Mouse (Mus musculus) ES-CJ7 (cell line): ENCODE data around the gene Proca1.

Experiments used
- DNase-seq: peaks from one replicate; pipeline ENCODE4 v3.0.0; 2011; ENCODE audit warnings: low read depth, low spot score

The Proca1 gene

GRCm38 (mm10) chr11:78193113-78193512 is at the start of gene Proca1:
Gene Proca1 (plus strand): TSS chr11:78193392.
- DNase-seq: no peak

- no peak for DNase-seq
These were observed 49.7 kb upstream of the Proca1 start for GRCm38 (mm10) chr11:78143520-78143919.

GRCm38 (mm10) chr11:78146168-78146567 is 47.0 kb upstream of the Proca1 start:
- no peak for DNase-seq

- no peak for DNase-seq
These were observed 46.3 kb upstream of the Proca1 start for GRCm38 (mm10) chr11:78146707-78147543.

- peak; percentile 64 for DNase-seq
These were observed 42.0 kb upstream of the Proca1 start for GRCm38 (mm10) chr11:78151161-78151560.

- no peak for DNase-seq
These were observed 40.6 kb upstream of the Proca1 start for GRCm38 (mm10) chr11:78152299-78153231.

GRCm38 (mm10) chr11:78153778-78154177 is 39.4 kb upstream of the Proca1 start:
- DNase-seq: no peak

GRCm38 (mm10) chr11:78155674-78156073 is 37.5 kb upstream of the Proca1 start:
- no peak for DNase-seq

- DNase-seq: no peak
These were observed 37.0 kb upstream of the Proca1 start for GRCm38 (mm10) chr11:78156156-78156699.

GRCm38 (mm10) chr11:78159096-78159495 is 34.1 kb upstream of the Proca1 start:
- peak; percentile 95 for DNase-seq

- no peak for DNase-seq
These were observed 33.6 kb upstream of the Proca1 start for GRCm38 (mm10) chr11:78159557-78159956.

GRCm38 (mm10) chr11:78160171-78160570 is 33.0 kb upstream of the Proca1 start:
- no peak for DNase-seq

- no peak for DNase-seq
These were observed 32.5 kb upstream of the Proca1 start for GRCm38 (mm10) chr11:78160675-78161074.

GRCm38 (mm10) chr11:78161169-78161568 is 32.0 kb upstream of the Proca1 start:
- no peak for DNase-seq

- DNase-seq: no peak
These were observed 31.2 kb upstream of the Proca1 start for GRCm38 (mm10) chr11:78161968-78162367.

GRCm38 (mm10) chr11:78162504-78162903 is 30.7 kb upstream of the Proca1 start:
- no peak for DNase-seq

- no peak for DNase-seq
These were observed 30.1 kb upstream of the Proca1 start for GRCm38 (mm10) chr11:78163045-78163444.

- DNase-seq: peak; percentile 94
These were observed 29.2 kb upstream of the Proca1 start for GRCm38 (mm10) chr11:78163681-78164603.

GRCm38 (mm10) chr11:78164604-78164923 is 28.6 kb upstream of the Proca1 start:
- DNase-seq: no peak

GRCm38 (mm10) chr11:78164924-78165760 is 28.1 kb upstream of the Proca1 start, which contains the start of gene Traf4:
Gene Traf4 (minus strand): TSS chr11:78165589.
- peak; percentile 87 for DNase-seq
